Mouse (Mus musculus): ENCODE data around the gene Hand1. TPM values are rescaled to one million over a fixed set of nuclear protein-coding genes. Genes with fewer than 3 reads are reported as not detected.
A peak's percentile ranks its signal among the peaks of the same experiment; 100 is the strongest.

Hand1 gene
- polyA plus RNA-seq, 1 experiment from 2014 or later = 24.3 TPM

DNA sequence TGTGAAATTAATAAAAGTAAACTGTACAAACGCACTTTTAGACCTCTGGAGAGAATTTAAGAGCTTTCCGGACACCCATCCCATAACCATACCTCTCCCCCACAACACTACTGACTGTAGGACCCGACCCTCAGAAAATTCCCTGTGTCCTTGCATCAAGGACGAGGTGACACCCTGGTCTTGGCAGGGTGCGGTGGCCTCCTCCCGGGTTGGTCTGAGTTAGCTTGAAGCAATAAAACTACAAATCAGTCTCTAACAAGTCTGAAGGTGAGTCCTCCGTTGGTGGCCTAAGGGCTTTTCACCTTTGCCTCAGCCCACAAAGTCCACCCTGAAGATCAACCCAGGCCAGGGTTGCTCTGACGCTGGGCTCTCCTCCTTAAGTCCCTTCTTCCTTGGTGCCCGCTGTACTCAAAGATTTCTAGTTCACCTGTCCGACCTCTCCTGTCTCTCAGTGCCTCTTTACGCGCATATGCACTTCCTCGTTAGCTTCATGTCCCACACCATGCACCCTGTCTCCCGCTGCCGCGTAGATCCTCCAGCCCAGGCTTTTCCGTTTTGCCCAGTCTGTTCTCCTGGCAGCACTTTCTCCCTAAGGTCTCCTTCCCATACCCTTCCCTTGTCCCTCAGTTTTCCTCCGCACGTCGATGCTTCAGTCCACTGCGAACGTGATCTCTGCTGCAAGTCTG is 32.2 kb downstream of the Hand1 start:
- peak overlapping the region; percentile 74 for H3K4me3 ChIP-seq
- ATAC-seq (ENCODE audit: extremely low read depth, insufficient number of reproducible peaks, low FRiP score, low TSS enrichment) = no peak
- WGBS = 13% methylated on average over 22 of the region's 22 CpGs
- peak overlapping the region; percentile 85 for H3K27ac ChIP-seq (replicated peaks)
- H3K36me3 ChIP-seq = no peaks in the 10 kb centered on the region
- H3K4me2 ChIP-seq = peak overlapping the region; percentile 99
- H3K9ac ChIP-seq = peak overlapping the region; percentile 85
- H3K27me3 ChIP-seq (replicated peaks) = no peaks in the 10 kb centered on the region
- peaks cover 28% of the 10 kb centered on the region for H3K4me1 ChIP-seq
- no peaks in the 10 kb centered on the region for H3K9me3 ChIP-seq

DNA sequence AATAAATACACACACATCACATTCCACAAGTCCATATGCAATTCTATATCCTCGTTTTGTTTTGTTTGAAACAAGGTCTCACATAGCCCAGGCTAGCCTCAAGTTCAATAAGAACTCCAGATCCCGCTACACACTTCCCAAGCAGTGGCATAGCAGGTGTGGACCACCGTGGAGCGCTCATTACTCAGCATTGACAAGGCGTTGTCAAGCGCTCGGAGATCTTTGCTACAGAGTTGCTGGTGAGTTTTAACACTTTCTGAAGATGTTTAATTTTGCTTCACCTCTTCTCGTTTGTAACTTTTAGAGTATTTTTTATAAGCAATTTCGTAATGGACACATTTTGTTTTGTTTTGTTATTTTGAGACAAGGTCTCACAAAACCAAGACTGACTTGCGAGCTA is 33.2 kb downstream of the Hand1 start:
- Histone ChIP-seq H3K9me3 (no peaks in the 10 kb centered on the region), H3K27me3 (replicated peaks) (no peaks in the 10 kb centered on the region), H3K4me1 (peaks cover 28% of the 10 kb centered on the region), H3K27ac (replicated peaks) (no peak overlapping the region), H3K4me2 (no peak overlapping the region), H3K36me3 (no peaks in the 10 kb centered on the region), H3K9ac (no peak overlapping the region), H3K4me3 (no peak overlapping the region)
- ATAC-seq (ENCODE audit: extremely low read depth, insufficient number of reproducible peaks, low FRiP score, low TSS enrichment) = no peak
- WGBS = 83% methylated on average over 10 of the region's 10 CpGs

GRCm38 (mm10) chr11:57797828-57798227 is 34.8 kb downstream of the Hand1 start:
- WGBS = 67% methylated on average over 9 of the region's 9 CpGs
- Histone ChIP-seq H3K9ac (no peak overlapping the region), H3K4me3 (no peak overlapping the region)

DNA sequence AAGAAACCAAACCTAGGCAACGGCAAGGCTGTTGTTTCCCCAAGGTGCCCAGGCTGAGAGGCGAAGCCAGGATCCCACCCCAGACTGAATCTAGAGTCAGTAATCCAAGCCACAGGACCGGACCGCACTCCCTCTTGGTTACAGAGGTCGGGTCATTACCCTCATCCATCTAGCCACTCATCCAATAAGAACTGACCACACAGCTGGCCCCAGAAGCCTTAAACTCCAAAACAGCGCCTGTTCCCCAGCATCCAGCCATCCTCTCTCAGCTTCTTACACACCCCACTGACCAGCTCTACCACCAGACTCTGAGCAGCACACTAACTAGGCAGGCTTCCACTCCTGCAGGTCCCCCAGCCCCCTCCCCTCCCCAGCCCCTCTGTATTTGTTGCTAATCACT is 37.5 kb downstream of the Hand1 start:
- WGBS = 56% methylated on average over 6 of the region's 6 CpGs
- Histone ChIP-seq H3K9ac (no peak overlapping the region), H3K27ac (replicated peaks) (no peak overlapping the region), H3K27me3 (replicated peaks) (no peaks in the 10 kb centered on the region), H3K9me3 (no peaks in the 10 kb centered on the region), H3K4me3 (no peak overlapping the region), H3K4me1 (peaks cover 3% of the 10 kb centered on the region), H3K4me2 (no peak overlapping the region), H3K36me3 (no peaks in the 10 kb centered on the region)
- ATAC-seq (ENCODE audit: extremely low read depth, insufficient number of reproducible peaks, low FRiP score, low TSS enrichment) = no peak

More at GRCm38 (mm10) chr11:57797828-57798227, 34.8 kb downstream of the Hand1 start:
- Histone ChIP-seq H3K27me3 (replicated peaks) (no peaks in the 10 kb centered on the region), H3K4me2 (no peak overlapping the region), H3K36me3 (no peaks in the 10 kb centered on the region), H3K9me3 (no peaks in the 10 kb centered on the region), H3K27ac (replicated peaks) (no peak overlapping the region), H3K4me1 (peaks cover 16% of the 10 kb centered on the region)
- ATAC-seq (ENCODE audit: extremely low read depth, insufficient number of reproducible peaks, low FRiP score, low TSS enrichment) = no peak

DNA sequence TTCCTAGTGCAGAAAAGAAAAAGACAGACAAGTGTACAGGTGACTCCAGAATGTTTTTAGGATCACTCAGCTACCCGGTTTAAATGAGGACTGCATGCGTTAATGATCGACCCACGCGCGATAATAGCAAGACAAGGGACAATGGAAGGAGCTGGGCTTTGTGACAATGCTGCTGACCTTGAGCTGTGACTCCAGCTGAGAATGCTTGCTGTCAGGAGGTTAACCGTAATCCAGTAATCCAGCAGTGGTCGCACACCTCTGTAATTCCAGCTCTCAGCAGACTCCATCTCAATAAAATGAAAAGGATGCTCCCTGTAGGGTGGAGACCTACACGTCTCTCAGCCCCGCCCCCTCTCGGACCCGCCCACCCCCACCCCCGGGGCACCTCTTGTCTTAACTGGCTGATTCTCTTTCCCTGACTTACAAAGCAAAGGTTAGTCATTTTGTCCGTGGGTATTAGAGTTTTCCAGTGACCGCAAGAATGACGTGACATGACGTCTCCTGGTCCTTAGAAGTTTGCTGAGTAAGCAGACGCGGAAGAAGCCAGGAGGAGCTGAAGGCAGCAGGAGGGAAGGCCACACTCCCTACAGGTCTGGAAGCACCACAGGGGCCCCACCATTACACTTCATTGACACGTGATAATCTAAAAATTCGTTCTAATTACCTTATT is 41.6 kb downstream of the Hand1 start:
- 30% methylated on average over 21 of the region's 21 CpGs for WGBS
- Histone ChIP-seq H3K4me1 (peaks cover 16% of the 10 kb centered on the region), H3K36me3 (no peaks in the 10 kb centered on the region), H3K4me3 (peak overlapping the region; percentile 11; the same call in 1 of the 2 replicates), H3K9me3 (no peaks in the 10 kb centered on the region), H3K9ac (no peak overlapping the region), H3K4me2 (peak overlapping the region; percentile 42), H3K27ac (replicated peaks) (no peak overlapping the region), H3K27me3 (replicated peaks) (no peaks in the 10 kb centered on the region)
- ATAC-seq (ENCODE audit: extremely low read depth, insufficient number of reproducible peaks, low FRiP score, low TSS enrichment) = no peak

- peaks cover 16% of the 10 kb centered on the region for H3K4me1 ChIP-seq
- WGBS = 26% methylated on average over 3 of the region's 3 CpGs
- H3K27ac ChIP-seq (replicated peaks) = no peak overlapping the region
- no peak overlapping the region for H3K4me2 ChIP-seq
- H3K4me3 ChIP-seq = no peak overlapping the region
- H3K36me3 ChIP-seq = no peaks in the 10 kb centered on the region
- no peak overlapping the region for H3K9ac ChIP-seq
- ATAC-seq (ENCODE audit: extremely low read depth, insufficient number of reproducible peaks, low FRiP score, low TSS enrichment) = no peak
- H3K9me3 ChIP-seq = no peaks in the 10 kb centered on the region
- no peaks in the 10 kb centered on the region for H3K27me3 ChIP-seq (replicated peaks)
These were observed 44.7 kb downstream of the Hand1 start for GRCm38 (mm10) chr11:57787913-57788312.

DNA sequence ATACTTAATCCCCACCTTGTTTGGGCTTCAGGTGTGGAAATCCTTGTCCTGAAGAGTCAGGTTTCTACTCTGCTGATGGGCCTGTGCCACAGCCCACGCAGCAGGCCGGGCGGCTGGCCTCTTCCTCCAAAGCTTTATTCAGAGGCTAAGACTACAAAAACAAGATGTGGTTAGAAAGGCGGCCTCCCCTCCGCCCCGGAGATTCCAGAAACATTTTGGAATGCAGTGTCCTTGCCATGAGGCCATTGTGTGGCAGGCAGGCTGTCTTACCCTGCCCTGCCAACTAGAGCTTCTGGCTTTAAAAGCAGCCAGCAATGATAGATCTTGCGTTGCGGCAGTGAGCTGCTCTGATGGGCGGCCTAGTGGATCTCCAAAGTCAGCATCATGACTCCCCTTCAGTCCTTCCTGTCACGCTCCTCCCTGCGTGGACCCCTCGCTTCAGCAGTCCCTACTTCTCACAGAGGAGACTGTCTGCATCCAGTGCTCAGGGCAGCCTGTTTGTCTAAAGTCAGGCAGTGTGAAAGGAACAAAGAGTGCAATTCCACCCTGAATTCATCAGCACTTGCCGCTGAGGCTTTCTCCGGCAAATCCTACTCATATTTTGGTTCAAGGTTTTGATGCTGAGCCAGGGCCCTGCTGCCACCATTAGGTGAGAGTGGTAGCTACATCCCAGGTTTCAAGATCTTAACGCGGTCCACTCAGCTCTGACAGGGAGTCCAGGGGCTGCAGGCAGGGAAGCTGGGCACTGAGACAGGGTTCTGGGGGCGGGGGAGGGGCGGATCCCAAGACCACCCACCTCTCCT is 45.8 kb downstream of the Hand1 start:
- Histone ChIP-seq H3K9me3 (no peaks in the 10 kb centered on the region), H3K27ac (replicated peaks) (no peak overlapping the region), H3K4me3 (no peak overlapping the region), H3K4me2 (no peak overlapping the region), H3K27me3 (replicated peaks) (no peaks in the 10 kb centered on the region), H3K36me3 (0 out of 2 replicates have a peak, but pooled peaks cover 3% of the 10 kb centered on the region), H3K4me1 (peaks cover 16% of the 10 kb centered on the region), H3K9ac (no peak overlapping the region)
- WGBS = 55% methylated on average over 18 of the region's 18 CpGs
- no peak for ATAC-seq (ENCODE audit: extremely low read depth, insufficient number of reproducible peaks, low FRiP score, low TSS enrichment)

GRCm38 (mm10) chr11:57779824-57780223 is 52.8 kb downstream of the Hand1 start:
- peaks cover 5% of the 10 kb centered on the region; the same call in 1 of the 2 replicates for H3K4me1 ChIP-seq
- peaks cover 10% of the 10 kb centered on the region; the same call in 1 of the 2 replicates for H3K36me3 ChIP-seq
- no peaks in the 10 kb centered on the region for H3K27me3 ChIP-seq (replicated peaks)
- 88% methylated on average over 14 of the region's 14 CpGs for WGBS
- H3K4me3 ChIP-seq = no peak overlapping the region
- H3K9ac ChIP-seq = no peak overlapping the region
- no peak for ATAC-seq (ENCODE audit: extremely low read depth, insufficient number of reproducible peaks, low FRiP score, low TSS enrichment)
- H3K4me2 ChIP-seq = no peak overlapping the region
- H3K27ac ChIP-seq (replicated peaks) = no peak overlapping the region
- no peaks in the 10 kb centered on the region for H3K9me3 ChIP-seq

Other genes with a start within 250 kb of the Hand1 start
- 10.3 and 11.4 TPM in 2 replicates for gene Galnt10, start 187.4 kb downstream of the Hand1 start, polyA plus RNA-seq (2015; fragmentation: Nextera tagmentation; extraction: Ambion mirVana)
- gene Sap30l, start 31.2 kb downstream of the Hand1 start, polyA plus RNA-seq (2015; fragmentation: Nextera tagmentation; extraction: Ambion mirVana) = 6.9 and 7.1 TPM in 2 replicates
- 11.7 and 12.8 TPM in 2 replicates for gene Larp1, start 176.2 kb upstream of the Hand1 start, polyA plus RNA-seq (2015; fragmentation: Nextera tagmentation; extraction: Ambion mirVana)